Mouse (Mus musculus) frontal cortex, adult 2 months (tissue): ENCODE results near the gene Faiml. TPM values are rescaled to one million over a fixed set of nuclear protein-coding genes. Genes with fewer than 3 reads are reported as not detected.

ENCODE experiments used
- DNase-seq, 2 experiments: peaks; one replicate each; pipeline ENCODE4 v3.0.0; 2022; ENCODE audit warnings: low spot score in 1 of 2; ENCODE audit errors: extremely low spot score in 1 of 2
- polyA plus RNA-seq: library from polyadenylated mRNA; depleted of rRNA; stranded (reverse); fragments of >200 nt; gene quantifications from 2 replicates; pipeline ENCODE4 v1.2.3, GENCODE M21; 2012; rRNA removed

The Faiml gene
- polyA plus RNA-seq = not detected in 2 replicates

DNA sequence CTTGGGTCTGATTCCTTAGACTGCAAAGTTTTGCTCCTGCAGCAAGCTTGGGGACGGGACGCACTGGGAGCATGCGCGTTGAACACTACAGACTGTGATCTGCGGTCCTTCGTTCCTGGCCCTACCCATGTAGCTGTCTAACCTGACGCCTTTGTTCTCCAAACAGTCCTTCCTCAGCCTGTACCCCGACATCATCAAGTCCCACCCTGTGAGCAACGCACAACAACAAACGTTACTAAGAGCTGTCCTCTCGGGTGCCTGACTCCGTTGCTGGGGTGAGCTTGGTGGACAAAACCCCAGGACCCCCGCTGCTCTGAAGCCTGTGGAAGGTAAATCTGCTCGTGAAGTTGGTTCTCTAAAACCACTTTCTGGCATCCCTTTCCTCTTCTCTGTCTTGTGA lies at the start of gene Faiml:
Faiml (minus strand) TSS at position 101 of the 400 bp plus-strand sequence.
- no peak for DNase-seq

GRCm38 (mm10) chr9:99258891-99259290 lies 21.9 kb upstream of the Faiml start:
- no peak for DNase-seq

GRCm38 (mm10) chr9:99256821-99257220 lies 19.8 kb upstream of the Faiml start:
- DNase-seq = peak in 1 of 2 experiments; percentile 9

GRCm38 (mm10) chr9:99256206-99256605 lies 19.2 kb upstream of the Faiml start:
- DNase-seq = no peak

DNA sequence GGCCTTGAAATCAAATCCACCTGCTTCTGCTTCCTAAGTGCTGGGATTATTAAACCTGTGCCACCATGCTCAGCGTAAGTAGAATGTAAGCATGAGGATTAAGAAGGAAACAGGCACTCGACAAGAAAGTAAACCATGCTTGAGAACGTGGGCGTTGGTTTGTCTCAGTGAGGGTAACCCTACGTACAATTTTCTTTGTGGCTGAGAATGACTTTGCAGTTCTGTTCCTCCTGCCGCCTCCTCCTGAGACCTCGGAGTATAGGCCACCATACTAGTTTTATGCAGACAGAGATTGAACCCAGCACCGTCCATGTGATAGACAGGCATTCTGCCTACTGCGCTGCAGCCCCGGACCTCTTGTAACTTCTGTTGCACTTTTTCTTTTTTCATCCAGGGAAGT lies 16.8 kb upstream of the Faiml start:
- DNase-seq = no peak

GRCm38 (mm10) chr9:99248906-99249305 lies 11.9 kb upstream of the Faiml start:
- DNase-seq = no peak

- DNase-seq = no peak
Observed at GRCm38 (mm10) chr9:99248304-99248703, 11.3 kb upstream of the Faiml start.

DNA sequence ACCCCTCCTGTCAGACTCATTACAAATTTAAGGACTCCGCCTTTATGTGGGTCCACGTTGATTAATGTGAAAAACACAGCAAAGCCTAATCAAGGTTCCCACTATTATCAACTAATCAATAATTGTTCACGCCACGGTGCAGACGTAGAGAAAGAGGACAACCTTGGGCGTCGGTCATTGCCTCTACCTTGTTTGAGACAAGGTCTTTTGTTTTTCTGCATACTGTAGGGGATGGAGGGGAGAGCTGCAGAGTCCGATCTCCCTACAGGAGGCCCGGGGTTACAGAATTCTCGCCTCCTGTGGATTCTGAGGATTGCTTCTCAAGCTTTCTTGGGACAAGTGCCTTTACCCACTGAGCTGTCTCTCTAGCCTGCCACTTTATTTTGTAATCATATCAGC lies 6.9 kb upstream of the Faiml start:
- DNase-seq = no peak

DNA sequence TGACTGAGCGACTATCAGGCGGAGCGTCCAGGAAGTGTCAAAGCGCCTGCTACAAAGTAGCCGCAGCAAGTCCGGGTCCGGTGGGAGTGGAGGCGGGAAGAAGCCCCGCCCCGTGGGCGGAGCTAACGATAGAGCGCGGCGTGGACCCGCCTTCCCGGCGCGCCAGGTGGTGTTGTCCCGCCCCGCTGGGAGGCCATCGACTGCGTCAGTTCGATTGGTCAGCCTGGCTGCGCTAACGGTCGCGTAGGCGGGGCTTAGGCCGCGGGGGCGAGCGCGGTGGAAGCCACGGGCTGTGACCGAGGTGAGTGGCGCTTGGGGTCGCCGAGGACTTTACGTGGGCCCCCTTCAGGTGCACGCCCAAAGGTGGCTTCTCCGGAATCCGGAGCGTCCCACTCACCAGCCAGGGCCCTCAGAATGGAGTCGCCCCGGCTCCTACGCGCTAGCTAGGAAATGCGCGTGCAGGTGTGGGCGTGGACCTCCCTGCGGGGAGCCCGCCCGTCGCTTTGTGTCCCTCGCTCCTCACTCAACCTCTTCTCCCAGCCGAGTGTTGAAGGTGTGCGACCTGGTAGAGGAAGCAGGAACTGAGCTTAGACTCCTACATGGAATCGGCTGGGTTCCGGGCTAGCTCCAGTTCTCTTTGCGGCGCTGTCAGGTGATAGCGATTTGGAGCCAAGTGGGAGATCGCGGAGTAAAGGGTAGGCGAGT lies 6.3 kb upstream of the Faiml start, which contains the start of gene Cep70:
Cep70 (plus strand) TSS at position 178 of the 705 bp plus-strand sequence.
- DNase-seq = peak; percentile 90 to 96

GRCm38 (mm10) chr9:99242533-99243189 lies 5.6 kb upstream of the Faiml start:
- DNase-seq = no peak

DNA sequence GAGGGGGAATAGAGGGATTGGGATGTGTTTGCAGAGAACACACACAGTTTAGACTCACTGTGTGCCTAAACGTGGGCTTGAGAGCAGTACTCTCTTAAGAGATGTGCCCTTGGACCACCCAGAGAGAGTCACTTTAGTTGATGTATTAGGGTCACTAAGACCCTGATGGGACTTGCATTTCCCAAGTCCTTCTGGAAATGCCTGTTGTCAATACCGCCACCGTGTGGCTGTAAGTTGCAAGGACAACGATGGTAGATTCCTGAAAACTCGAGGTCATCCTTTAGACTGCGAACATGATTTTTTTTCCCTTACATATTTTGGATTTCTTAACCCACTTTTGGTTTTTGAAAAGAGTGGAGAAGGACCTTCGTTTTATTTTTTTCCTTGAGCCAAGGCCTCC lies 5.0 kb upstream of the Faiml start:
- peak in 1 of 2 experiments; percentile 72 for DNase-seq

DNA sequence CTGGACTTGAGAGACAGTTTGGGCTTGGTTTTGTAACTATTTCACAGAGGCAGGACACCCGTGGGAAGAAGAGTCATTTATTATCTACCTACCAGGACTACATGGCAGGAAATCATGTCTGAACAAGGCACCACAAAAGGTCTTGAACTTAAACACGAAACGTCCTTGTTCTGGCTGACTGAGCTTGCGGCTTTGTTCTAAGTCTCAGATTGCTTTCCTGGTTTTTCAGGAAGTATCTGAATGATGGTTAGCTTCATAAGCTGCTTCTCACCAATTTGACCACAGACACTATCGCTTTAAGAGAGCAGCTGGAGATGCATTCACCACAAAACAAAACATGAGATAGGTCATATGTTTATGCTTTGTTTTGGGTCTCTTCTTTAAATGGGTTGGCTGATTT lies 3.5 kb upstream of the Faiml start:
- DNase-seq = no peak

GRCm38 (mm10) chr9:99239256-99239655 lies 2.2 kb upstream of the Faiml start:
- no peak for DNase-seq

DNA sequence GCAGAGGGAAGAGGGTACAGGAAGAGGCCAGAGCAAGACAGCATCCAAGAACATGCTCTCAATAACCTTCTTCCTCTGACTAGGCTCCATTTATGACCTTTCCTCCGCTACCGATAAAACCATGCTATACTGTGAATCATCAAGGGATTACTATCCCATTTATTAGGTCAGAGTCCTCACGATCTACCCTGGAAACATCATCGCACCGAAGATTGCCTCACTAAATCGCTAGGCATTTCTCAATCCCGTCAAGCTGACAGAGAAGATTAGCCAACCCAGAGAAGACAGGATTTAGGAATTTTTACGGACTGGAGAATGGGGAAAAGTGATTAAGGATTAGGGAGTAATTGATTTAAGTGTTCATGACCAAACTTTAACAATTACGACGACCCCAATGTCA lies 1.2 kb upstream of the Faiml start:
- no peak for DNase-seq

GRCm38 (mm10) chr9:99229450-99229849 lies 7.6 kb downstream of the Faiml start:
- DNase-seq = no peak

DNA sequence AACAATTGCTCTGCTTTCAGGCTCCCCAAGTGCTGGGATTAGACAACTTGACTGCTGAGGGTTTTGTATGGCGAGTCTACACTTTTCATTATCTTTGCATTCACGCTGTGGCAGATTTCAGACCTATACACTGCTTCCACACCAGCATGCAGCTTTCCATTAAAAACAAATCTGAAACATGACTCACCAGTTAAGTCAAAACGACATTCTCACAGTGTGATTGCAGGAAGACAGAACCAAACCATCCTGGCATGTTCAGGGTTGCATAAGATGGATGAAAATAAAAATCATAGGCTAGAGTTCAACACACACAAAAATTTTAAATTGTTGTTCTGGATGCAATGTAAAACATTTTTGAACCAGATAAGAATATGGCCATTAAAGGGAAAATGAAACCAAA lies 12.5 kb downstream of the Faiml start:
- DNase-seq = peak in 1 of 2 experiments; percentile 14

DNA sequence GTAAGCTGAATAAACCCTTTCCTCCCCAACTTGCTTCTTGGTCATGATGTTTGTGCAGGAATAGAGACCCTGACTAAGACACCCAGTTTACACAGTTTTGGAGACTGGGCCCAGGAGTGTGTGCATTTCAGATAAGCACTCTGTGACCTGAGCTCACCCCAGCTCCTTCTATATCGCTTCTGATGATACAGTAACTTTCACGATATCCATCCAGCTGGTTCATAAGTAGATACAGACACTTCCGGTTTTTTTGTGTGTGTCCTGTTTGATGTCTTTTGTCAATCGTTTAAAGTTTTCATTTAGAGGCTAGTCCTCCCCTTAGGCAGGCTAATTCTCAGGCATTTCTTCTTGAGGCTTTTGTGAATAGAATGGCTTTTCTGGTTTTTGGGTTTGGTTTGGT lies 15.4 kb downstream of the Faiml start:
- DNase-seq = no peak

DNA sequence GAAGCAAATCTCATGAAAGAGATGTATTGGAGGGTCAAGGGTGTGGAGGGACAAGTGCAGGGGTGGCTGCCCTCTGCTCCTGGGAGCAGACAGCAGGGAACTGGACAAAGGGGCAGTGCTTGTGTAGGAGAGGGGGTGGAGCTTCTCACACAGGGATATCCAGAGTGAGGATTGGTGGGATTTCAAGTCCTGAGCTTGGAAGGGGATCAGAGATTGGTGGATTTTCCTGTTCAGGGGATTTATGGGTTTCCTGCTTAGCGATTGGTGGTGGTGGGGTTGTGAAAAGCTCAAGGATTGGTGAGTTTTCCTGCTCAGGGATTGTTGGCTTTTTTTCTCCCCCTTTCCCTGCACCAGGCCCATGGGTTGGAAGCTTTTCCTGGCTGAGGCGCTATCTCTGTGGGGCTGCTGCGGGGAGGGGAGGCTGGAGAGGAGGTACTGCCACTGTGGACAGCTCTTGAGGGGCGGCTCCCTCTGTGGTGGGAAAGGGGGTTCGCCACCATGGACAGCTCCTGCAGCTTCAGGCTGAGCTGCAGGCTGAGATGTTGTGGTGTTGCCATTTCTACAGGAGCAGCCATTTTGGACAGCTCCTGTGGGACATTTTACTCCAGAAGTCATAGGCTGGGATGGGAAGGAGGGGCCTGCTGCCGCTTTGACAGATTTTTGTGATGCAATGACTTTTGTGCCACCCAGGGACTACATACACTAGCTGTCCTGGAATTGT lies 18.9 kb downstream of the Faiml start:
- no peak for DNase-seq

DNA sequence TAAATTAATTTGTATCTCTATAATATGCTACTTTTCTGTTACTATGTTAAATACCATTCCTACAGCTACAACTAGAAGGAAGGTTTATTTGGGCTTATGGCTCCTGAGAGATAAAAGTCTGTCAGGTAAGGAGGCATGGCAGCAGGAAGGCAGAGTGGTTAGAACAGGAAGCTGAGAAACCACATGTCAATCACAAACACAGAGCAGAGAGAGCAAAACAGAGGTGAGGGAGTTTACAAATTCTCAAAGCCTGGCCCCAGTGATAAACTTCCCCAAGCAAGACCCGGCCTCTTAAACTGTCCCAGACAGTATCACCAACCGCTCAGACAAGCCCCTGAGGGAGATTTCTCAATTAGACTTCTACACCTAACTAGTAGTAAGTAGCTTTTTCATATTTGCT lies 20.9 kb downstream of the Faiml start:
- no peak for DNase-seq

- no peak for DNase-seq
Observed at GRCm38 (mm10) chr9:99212643-99213042, 24.4 kb downstream of the Faiml start.

DNA sequence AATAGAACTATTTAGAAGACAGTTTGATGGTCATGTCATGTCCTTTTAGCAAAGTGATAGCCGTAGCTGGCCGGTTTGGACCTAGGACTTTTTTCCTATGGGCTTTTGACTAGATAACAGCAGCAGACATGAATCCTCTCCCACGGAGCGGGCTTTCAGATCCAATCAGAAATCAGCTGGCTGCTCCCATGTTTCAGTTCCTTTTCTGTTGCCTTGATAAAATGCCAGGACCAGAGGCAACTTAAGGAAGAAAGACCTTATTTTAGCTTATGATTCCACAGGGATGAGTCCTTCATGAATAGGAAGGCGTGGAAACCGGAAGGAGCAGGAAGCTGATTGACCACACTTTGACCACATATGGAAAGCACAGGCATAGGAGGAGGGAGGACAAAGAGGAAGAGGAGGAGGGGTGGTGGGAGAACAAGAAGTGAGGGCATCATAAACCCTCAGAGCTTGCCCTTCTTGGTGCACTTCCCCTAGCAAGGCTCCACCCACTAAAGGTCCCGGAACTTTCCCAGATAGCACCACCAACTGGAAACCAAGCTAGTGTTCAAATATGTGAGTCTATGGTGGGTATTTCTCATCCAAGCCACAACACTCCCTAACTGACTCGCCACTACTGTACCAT lies 53.9 kb downstream of the Faiml start:
- no peak for DNase-seq
